Mouse (Mus musculus): ENCODE measurements around the gene Got2.

GRCm38 (mm10) chr8:95845026-95845425 lies 43.3 kb downstream of the Got2 start:
- TF ChIP-seq CTCF (IDR thresholded peaks at IDR 0.05; ENCODE audit: extremely low read depth, insufficient read depth, insufficient read length, insufficient replicate concordance) (no peak), POLR2A (IDR thresholded peaks at IDR 0.05; ENCODE audit: low read depth, low read length) (no peak)
